Mouse (Mus musculus) bone marrow macrophage, adult 2 months (primary cell): ENCODE results near the gene Mapk1.

Experiments used
- CTCF ChIP-seq: IDR thresholded peaks from 2 replicates; pipeline ENCODE4 v1.5.1; 2012; ENCODE audit warnings: low read depth, mild to moderate bottlenecking, low read length, moderate library complexity
- POLR2A ChIP-seq: IDR thresholded peaks from 2 replicates; pipeline ENCODE4 v1.6.1; 2012; ENCODE audit warnings: mild to moderate bottlenecking, low read depth, low read length, borderline replicate concordance

- no peak for TF ChIP-seq CTCF
- no peak for TF ChIP-seq POLR2A
Measured at GRCm38 (mm10) chr16:17082121-17082792, 99.1 kb downstream of the Mapk1 start.
